Mouse (Mus musculus) erythroblast, embryonic 14.5 days (primary cell): ENCODE data around the gene Chchd6.

ENCODE experiments used
- GATA1 ChIP-seq: IDR thresholded peaks from 2 replicates; pipeline ENCODE4 v1.6.1; 2012; ENCODE audit warnings: low read length, inconsistent platforms, mixed read lengths
- TAL1 ChIP-seq: IDR thresholded peaks from 3 replicates; pipeline ENCODE4 v1.6.1; 2012; ENCODE audit warnings: low read length, inconsistent platforms, mixed read lengths

GRCm38 (mm10) chr6:89452976-89453674, 142.3 kb downstream of the Chchd6 start:
- TF ChIP-seq GATA1, result no peak
- TF ChIP-seq TAL1, result no peak
